Mouse (Mus musculus): ENCODE results near the gene Nacc1. TPM values are rescaled to one million over a fixed set of nuclear protein-coding genes. Genes with fewer than 3 reads are reported as not detected.

The Nacc1 gene
- polyA plus RNA-seq, 1 experiment from 2014 or later = 6.9 TPM

- ATAC-seq (ENCODE audit: low read depth) (no peak), DNase-seq (no peak)
- Histone ChIP-seq H3K4me2 (peak overlapping the region; percentile 99), H3K9ac (peak overlapping the region; percentile 93), H3K27ac (peak overlapping the region; percentile 98), H3K4me1 (replicated peaks) (peaks cover 83% of the 10 kb centered on the region), H3K36me3 (no peaks in the 10 kb centered on the region), H3K9me3 (replicated peaks) (no peaks in the 10 kb centered on the region), H3K4me3 (replicated peaks) (peak overlapping the region; percentile 81), H3K27me3 (peaks cover 4% of the 10 kb centered on the region; the same call in 1 of the 2 replicates)
- WGBS (ENCODE audit: insufficient replicate concordance) = 1% methylated on average over 20 of the region's 20 CpGs
Observed at GRCm38 (mm10) chr8:84660819-84661457, 26.7 kb downstream of the Nacc1 start.

- no peak for ATAC-seq (ENCODE audit: low read depth)
- WGBS (ENCODE audit: insufficient replicate concordance) = 2% methylated on average over 33 of the region's 33 CpGs
- peak overlapping the region; percentile 81 for H3K4me3 ChIP-seq (replicated peaks)
Observed at GRCm38 (mm10) chr8:84659936-84660818, 27.5 kb downstream of the Nacc1 start.

GRCm38 (mm10) chr8:84658951-84659350 is 28.7 kb downstream of the Nacc1 start:
- DNase-seq (no peak), ATAC-seq (ENCODE audit: low read depth) (no peak)
- Histone ChIP-seq H3K27ac (peak overlapping the region; percentile 98), H3K27me3 (peaks cover 10% of the 10 kb centered on the region; the same call in 1 of the 2 replicates), H3K9me3 (replicated peaks) (no peaks in the 10 kb centered on the region), H3K4me1 (replicated peaks) (peaks cover 89% of the 10 kb centered on the region), H3K4me2 (peak overlapping the region; percentile 99; the same call in 1 of the 2 replicates), H3K36me3 (no peaks in the 10 kb centered on the region), H3K9ac (no peak overlapping the region), H3K4me3 (replicated peaks) (no peak overlapping the region)
- 15% methylated on average over 1 of the region's 1 CpGs for WGBS (ENCODE audit: insufficient replicate concordance)

More at GRCm38 (mm10) chr8:84659936-84660818, 27.5 kb downstream of the Nacc1 start:
- H3K9ac ChIP-seq = peak overlapping the region; percentile 93
- H3K4me1 ChIP-seq (replicated peaks) = peaks cover 83% of the 10 kb centered on the region
- peaks cover 10% of the 10 kb centered on the region; the same call in 1 of the 2 replicates for H3K27me3 ChIP-seq
- H3K27ac ChIP-seq = peak overlapping the region; percentile 98
- no peaks in the 10 kb centered on the region for H3K36me3 ChIP-seq
- peak overlapping the region; percentile 99 for H3K4me2 ChIP-seq
- no peaks in the 10 kb centered on the region for H3K9me3 ChIP-seq (replicated peaks)
- DNase-seq = peak; percentile 34

GRCm38 (mm10) chr8:84657680-84658079 is 30.0 kb downstream of the Nacc1 start:
- ATAC-seq (ENCODE audit: low read depth) (no peak), DNase-seq (no peak)
- Histone ChIP-seq H3K4me1 (replicated peaks) (peaks cover 89% of the 10 kb centered on the region), H3K9me3 (replicated peaks) (no peaks in the 10 kb centered on the region), H3K27me3 (peaks cover 10% of the 10 kb centered on the region; the same call in 1 of the 2 replicates), H3K9ac (0 out of 2 replicates have a peak overlapping the region, but pooled peaks have one; percentile 69), H3K4me3 (replicated peaks) (no peak overlapping the region), H3K27ac (peak overlapping the region; percentile 77), H3K36me3 (no peaks in the 10 kb centered on the region), H3K4me2 (peak overlapping the region; percentile 81)
- 61% methylated on average over 4 of the region's 4 CpGs for WGBS (ENCODE audit: insufficient replicate concordance)

- DNase-seq = no peak
- peak overlapping the region; percentile 81 for H3K4me2 ChIP-seq
- H3K9me3 ChIP-seq (replicated peaks) = no peaks in the 10 kb centered on the region
- peak overlapping the region; percentile 54 for H3K4me3 ChIP-seq (replicated peaks)
- peaks cover 10% of the 10 kb centered on the region; the same call in 1 of the 2 replicates for H3K27me3 ChIP-seq
- H3K27ac ChIP-seq = peak overlapping the region; percentile 77
- 0 out of 2 replicates have a peak, but pooled peaks have one; percentile 5 for ATAC-seq (ENCODE audit: low read depth)
- H3K4me1 ChIP-seq (replicated peaks) = peaks cover 85% of the 10 kb centered on the region
- no peaks in the 10 kb centered on the region for H3K36me3 ChIP-seq
- peak overlapping the region; percentile 69 for H3K9ac ChIP-seq
Observed at GRCm38 (mm10) chr8:84657203-84657602, 30.5 kb downstream of the Nacc1 start.

- H3K9me3 ChIP-seq (replicated peaks) = no peaks in the 10 kb centered on the region
- ATAC-seq (ENCODE audit: low read depth) (peak; percentile 69), DNase-seq (peak; percentile 72)
- H3K4me3 ChIP-seq (replicated peaks) = peak overlapping the region; percentile 54
- WGBS (ENCODE audit: insufficient replicate concordance) = under 1% methylated on average over 23 of the region's 23 CpGs
- peak overlapping the region; percentile 81 for H3K4me2 ChIP-seq
- H3K36me3 ChIP-seq = no peaks in the 10 kb centered on the region
- H3K27me3 ChIP-seq = peaks cover 10% of the 10 kb centered on the region; the same call in 1 of the 2 replicates
- H3K9ac ChIP-seq = peak overlapping the region; percentile 69
- peak overlapping the region; percentile 77 for H3K27ac ChIP-seq
- peaks cover 80% of the 10 kb centered on the region for H3K4me1 ChIP-seq (replicated peaks)
Observed at GRCm38 (mm10) chr8:84656641-84657126, 31.0 kb downstream of the Nacc1 start.

GRCm38 (mm10) chr8:84656191-84656525 is 31.5 kb downstream of the Nacc1 start:
- 6% methylated on average over 10 of the region's 10 CpGs for WGBS (ENCODE audit: insufficient replicate concordance)
- no peaks in the 10 kb centered on the region for H3K9me3 ChIP-seq (replicated peaks)
- peak overlapping the region; percentile 54 for H3K4me3 ChIP-seq (replicated peaks)
- ATAC-seq (ENCODE audit: low read depth) (no peak), DNase-seq (no peak)
- H3K27me3 ChIP-seq = peaks cover 10% of the 10 kb centered on the region; the same call in 1 of the 2 replicates
- no peaks in the 10 kb centered on the region for H3K36me3 ChIP-seq
- peak overlapping the region; percentile 81 for H3K4me2 ChIP-seq
- H3K9ac ChIP-seq = peak overlapping the region; percentile 69
- H3K27ac ChIP-seq = peak overlapping the region; percentile 77
- H3K4me1 ChIP-seq (replicated peaks) = peaks cover 75% of the 10 kb centered on the region

GRCm38 (mm10) chr8:84655336-84656190 is 32.1 kb downstream of the Nacc1 start:
- DNase-seq = no peak

GRCm38 (mm10) chr8:84654597-84654996 is 33.1 kb downstream of the Nacc1 start:
- ATAC-seq (ENCODE audit: low read depth) (no peak), DNase-seq (no peak)
- Histone ChIP-seq H3K9ac (no peak overlapping the region), H3K4me3 (replicated peaks) (no peak overlapping the region), H3K27ac (0 out of 2 replicates have a peak overlapping the region, but pooled peaks have one; percentile 11), H3K4me1 (replicated peaks) (peaks cover 65% of the 10 kb centered on the region), H3K4me2 (no peak overlapping the region), H3K27me3 (peaks cover 10% of the 10 kb centered on the region; the same call in 1 of the 2 replicates), H3K36me3 (no peaks in the 10 kb centered on the region), H3K9me3 (replicated peaks) (no peaks in the 10 kb centered on the region)
- 31% methylated on average over 4 of the region's 4 CpGs for WGBS (ENCODE audit: insufficient replicate concordance)

More at GRCm38 (mm10) chr8:84655336-84656190, 32.1 kb downstream of the Nacc1 start:
- Histone ChIP-seq H3K36me3 (no peaks in the 10 kb centered on the region), H3K4me3 (replicated peaks) (peak overlapping the region; percentile 54), H3K4me1 (replicated peaks) (peaks cover 69% of the 10 kb centered on the region), H3K27ac (peak overlapping the region; percentile 77), H3K9me3 (replicated peaks) (no peaks in the 10 kb centered on the region), H3K9ac (peak overlapping the region; percentile 69), H3K27me3 (peaks cover 10% of the 10 kb centered on the region; the same call in 1 of the 2 replicates), H3K4me2 (peak overlapping the region; percentile 81)
- ATAC-seq (ENCODE audit: low read depth) = no peak
- WGBS (ENCODE audit: insufficient replicate concordance) = 12% methylated on average over 15 of the region's 15 CpGs

- peaks cover 52% of the 10 kb centered on the region for H3K4me1 ChIP-seq (replicated peaks)
- no peak for ATAC-seq (ENCODE audit: low read depth)
Observed at GRCm38 (mm10) chr8:84653092-84653631, 34.5 kb downstream of the Nacc1 start.

More at GRCm38 (mm10) chr8:84653092-84653631, 34.5 kb downstream of the Nacc1 start:
- WGBS (ENCODE audit: insufficient replicate concordance) = 52% methylated on average over 9 of the region's 9 CpGs
- 0 out of 2 replicates have a peak overlapping the region, but pooled peaks have one; percentile 3 for H3K4me3 ChIP-seq (replicated peaks)
- H3K4me2 ChIP-seq = peak overlapping the region; percentile 34
- no peak overlapping the region for H3K27ac ChIP-seq
- no peak for DNase-seq
- H3K27me3 ChIP-seq = peaks cover 10% of the 10 kb centered on the region; the same call in 1 of the 2 replicates
- no peak overlapping the region; the same call in 1 of the 2 replicates for H3K9ac ChIP-seq
- H3K9me3 ChIP-seq (replicated peaks) = no peaks in the 10 kb centered on the region
- H3K36me3 ChIP-seq = no peaks in the 10 kb centered on the region
